Mouse (Mus musculus) megakaryocyte, embryonic 14.5 days (primary cell): ENCODE data around the gene Rpusd1.

ENCODE experiments used
- FLI1 ChIP-seq: IDR thresholded peaks from 2 replicates; pipeline ENCODE4 v1.6.1; 2012; ENCODE audit warnings: low read length, inconsistent platforms, mixed read lengths
- GATA1 ChIP-seq: IDR thresholded peaks from 3 replicates; pipeline ENCODE4 v1.6.1; 2012; ENCODE audit warnings: mixed read lengths, low read length, inconsistent platforms, borderline replicate concordance

DNA sequence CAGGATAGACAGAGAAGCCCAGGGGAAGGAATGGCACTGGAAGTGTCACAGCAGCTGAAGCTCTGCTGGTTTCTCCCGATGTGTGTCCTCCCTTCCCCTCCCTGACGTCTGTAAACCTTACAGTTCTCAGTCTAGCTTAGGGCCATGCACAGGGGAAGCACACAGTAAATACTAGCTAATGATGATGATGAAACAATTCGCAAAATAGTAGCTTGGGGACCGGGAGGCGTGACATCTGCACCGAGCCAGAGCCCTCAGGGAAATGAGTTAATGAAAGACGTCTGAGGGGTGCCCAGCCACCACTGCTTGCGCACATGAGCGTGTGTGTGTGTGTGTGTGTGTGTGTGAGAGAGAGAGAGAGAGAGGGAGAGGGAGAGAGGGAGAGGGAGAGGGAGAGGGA is 41.9 kb downstream of the Rpusd1 start:
- TF ChIP-seq GATA1 (no peak), FLI1 (no peak)
